Mouse (Mus musculus) spleen, postnatal 14 days (tissue): ENCODE results near the gene Il22ra1.
"Not testable (repeated sequence)": the region's sequence is repeated elsewhere in the genome, so short reads cannot be mapped to it uniquely, and the experiment has no call there.

Experiments
- DNase-seq, 2 experiments: peaks; one replicate each; pipeline ENCODE4 v3.0.0; 2021 to 2022; ENCODE audit warnings: low spot score in 2 of 2

The Il22ra1 gene

GRCm38 (mm10) chr4:135727817-135728216, at the start of gene Il22ra1:
Gene Il22ra1, plus strand, starts transcription at chr4:135728172.
- DNase-seq, result no peak

DNA sequence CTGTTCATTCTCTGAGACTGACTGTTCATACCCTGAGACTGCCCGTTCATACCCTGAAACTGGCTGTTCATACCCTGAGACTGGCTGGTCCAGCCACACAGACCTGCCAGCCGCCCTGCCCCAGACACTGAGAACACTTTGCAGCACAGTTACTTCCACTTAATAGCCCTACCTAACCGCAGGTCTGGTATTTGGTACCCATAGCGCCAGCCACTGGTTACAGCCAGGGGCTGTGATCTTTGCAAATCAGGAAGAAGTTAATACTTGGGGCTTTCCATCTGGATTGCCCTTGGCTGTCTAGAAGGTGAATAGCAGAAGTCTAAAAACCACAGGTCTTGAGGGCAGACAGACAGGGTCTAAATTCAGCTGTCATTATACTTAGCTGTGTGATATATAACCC, 48.7 kb upstream of the Il22ra1 start:
- no peak for DNase-seq

- no peak for DNase-seq
These were observed 46.2 kb upstream of the Il22ra1 start for GRCm38 (mm10) chr4:135681789-135682188.

GRCm38 (mm10) chr4:135683553-135683952, 44.4 kb upstream of the Il22ra1 start:
- DNase-seq, result no peak

GRCm38 (mm10) chr4:135684731-135685130, 43.2 kb upstream of the Il22ra1 start:
- no peak for DNase-seq

GRCm38 (mm10) chr4:135685906-135686567, 41.9 kb upstream of the Il22ra1 start, which contains the start of gene Ifnlr1:
Gene Ifnlr1, plus strand, starts transcription at chr4:135686287.
- DNase-seq, result peak in 1 of 2 experiments; percentile 20

- DNase-seq, result no peak
These were observed 41.4 kb upstream of the Il22ra1 start for GRCm38 (mm10) chr4:135686568-135686953.

DNA sequence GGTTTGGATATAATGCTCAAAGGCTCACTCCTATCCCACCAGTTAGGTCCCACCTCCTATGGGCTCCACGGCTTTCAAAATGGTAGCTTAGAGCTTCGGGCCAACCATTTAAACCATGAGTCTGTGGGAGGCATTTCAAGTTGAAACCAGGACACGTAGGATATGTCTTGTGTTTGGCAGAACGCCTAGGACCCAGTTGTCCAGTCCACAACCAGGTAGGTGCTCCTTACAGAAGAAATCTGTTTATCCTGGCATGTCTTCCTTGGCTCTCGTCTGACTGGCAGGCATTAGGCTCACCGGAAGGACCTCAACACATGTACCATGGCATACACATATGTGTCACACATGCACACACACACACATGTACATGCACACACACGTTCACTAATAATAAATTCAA, 38.2 kb upstream of the Il22ra1 start:
- no peak for DNase-seq

DNA sequence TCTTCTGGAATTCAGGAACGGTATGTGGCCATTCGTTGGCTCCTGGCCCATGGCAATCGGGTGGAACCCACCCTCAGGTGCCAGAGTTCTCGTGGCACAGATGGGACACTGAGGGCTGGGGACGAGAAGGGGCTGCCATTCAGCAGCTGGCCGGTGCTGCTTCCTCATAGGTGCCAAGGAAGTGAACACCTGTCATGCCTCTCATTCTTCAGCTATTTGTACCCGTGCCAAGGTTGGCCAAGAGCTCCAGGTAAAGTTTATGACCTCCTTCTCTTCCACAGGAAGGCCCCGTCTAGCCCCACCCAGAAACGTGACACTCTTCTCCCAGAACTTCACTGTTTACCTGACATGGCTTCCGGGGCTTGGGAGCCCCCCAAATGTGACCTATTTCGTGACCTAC, 37.7 kb upstream of the Il22ra1 start:
- DNase-seq, result no peak

GRCm38 (mm10) chr4:135692916-135693315, 35.1 kb upstream of the Il22ra1 start:
- DNase-seq, result no peak

DNA sequence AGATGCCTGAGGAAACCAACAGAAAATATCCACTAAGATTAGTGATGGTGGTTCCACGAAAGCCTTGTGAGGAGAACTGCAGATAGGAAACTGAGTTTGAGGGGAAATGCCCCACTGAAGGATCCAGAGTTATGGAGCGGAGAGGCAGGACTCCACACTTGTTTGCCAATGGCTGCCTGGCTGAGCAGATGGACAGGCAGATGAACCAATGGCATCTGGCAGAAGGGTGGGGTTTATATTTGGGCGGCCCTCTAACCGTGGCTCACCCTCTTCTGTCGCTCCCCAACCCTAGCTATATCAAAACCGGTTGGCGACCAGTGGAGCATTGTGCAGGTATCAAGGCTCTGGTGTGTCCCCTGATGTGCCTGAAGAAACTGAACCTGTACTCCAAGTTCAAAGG, 29.5 kb upstream of the Il22ra1 start:
- no peak for DNase-seq

- DNase-seq, result no peak
These were observed 24.5 kb upstream of the Il22ra1 start for GRCm38 (mm10) chr4:135703497-135703896.

- DNase-seq, result no peak
These were observed 24.0 kb upstream of the Il22ra1 start for GRCm38 (mm10) chr4:135704016-135704415.

GRCm38 (mm10) chr4:135706045-135706444, 21.9 kb upstream of the Il22ra1 start:
- no peak for DNase-seq

DNA sequence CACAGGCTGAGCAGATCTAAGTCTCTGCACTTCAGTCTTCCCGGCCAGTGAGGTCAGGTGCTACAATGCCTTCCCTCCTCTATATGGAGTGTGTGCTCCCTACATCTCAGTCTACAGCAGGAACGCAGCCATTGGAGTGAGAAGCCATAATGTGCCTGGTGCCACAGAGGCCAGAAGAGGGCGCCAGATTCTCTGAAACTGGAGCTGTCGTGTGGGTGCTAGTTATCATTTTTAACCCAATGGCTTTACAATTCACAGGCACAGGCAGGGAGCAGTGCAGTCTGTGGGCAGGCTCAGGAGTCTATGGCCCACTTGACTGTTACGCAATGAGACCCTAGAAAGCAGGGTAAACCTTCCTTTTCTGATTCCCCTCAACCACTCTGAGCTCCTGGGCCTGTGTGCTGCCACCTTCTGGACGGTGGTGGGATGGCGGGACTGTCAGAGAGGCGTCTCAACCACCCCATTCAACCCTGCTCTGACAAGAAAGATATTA, 18.9 kb upstream of the Il22ra1 start:
- peak; percentile 61 to 78 for DNase-seq

GRCm38 (mm10) chr4:135709621-135710020, 18.4 kb upstream of the Il22ra1 start:
- DNase-seq, result no peak

- no peak for DNase-seq
These were observed 17.6 kb upstream of the Il22ra1 start for GRCm38 (mm10) chr4:135710392-135710791.

GRCm38 (mm10) chr4:135714776-135715175, 13.2 kb upstream of the Il22ra1 start:
- no peak for DNase-seq

- DNase-seq, result not testable (repeated sequence)
These were observed 11.5 kb upstream of the Il22ra1 start for GRCm38 (mm10) chr4:135716438-135716837.

- DNase-seq, result no peak
These were observed 5.3 kb upstream of the Il22ra1 start for GRCm38 (mm10) chr4:135722540-135723290.

DNA sequence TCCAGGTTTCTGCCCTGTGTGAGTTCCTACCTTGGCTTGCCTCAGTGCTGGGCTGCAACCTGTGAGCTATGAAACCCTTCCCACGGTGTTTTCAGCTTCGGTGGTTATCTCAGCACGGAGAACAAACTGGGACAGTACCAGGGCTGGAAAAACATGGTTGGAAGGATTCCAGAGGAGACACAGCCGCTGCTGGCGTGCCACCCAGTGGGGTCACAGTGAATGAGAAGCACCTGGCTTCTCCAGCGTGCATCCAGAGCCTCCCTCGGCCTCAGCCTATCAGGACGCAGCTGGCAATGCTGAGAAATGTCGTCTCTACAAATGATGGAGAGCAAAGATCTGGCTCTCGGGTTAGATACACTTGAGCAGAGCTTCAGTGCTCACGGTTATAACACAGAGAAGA, 1.6 kb upstream of the Il22ra1 start:
- DNase-seq, result no peak

DNA sequence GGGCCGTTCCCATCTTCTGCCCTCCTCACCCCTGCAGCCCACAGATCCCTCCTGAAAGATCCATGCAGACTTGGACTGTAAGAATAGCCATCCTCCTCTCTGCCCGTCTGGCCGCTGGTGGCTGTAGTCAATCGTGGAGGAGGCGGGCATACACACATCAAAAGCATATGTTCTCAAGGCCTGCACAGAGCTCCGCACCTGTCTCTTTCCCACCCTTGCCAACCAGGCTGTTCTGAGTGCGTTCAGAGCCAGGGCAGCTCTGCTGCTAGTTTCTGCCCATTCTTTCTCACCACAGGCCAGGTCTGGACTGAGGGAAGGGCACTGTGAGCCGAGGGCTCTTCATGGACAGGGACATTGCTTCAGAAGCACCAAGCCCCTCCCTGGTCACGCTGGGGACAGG, 2.2 kb downstream of the Il22ra1 start:
- no peak for DNase-seq

- no peak for DNase-seq
These were observed 3.0 kb downstream of the Il22ra1 start for GRCm38 (mm10) chr4:135730951-135731350.
